Mouse (Mus musculus) erythroblast, embryonic 14.5 days (primary cell): ENCODE measurements around the gene Lrba.
A peak's percentile ranks its signal among the peaks of the same experiment; 100 is the strongest.

Experiments used
- GATA1 ChIP-seq: IDR thresholded peaks from 2 replicates; pipeline ENCODE4 v1.6.1; 2012; ENCODE audit warnings: low read length, inconsistent platforms, mixed read lengths
- TAL1 ChIP-seq: IDR thresholded peaks from 3 replicates; pipeline ENCODE4 v1.6.1; 2012; ENCODE audit warnings: low read length, inconsistent platforms, mixed read lengths

DNA sequence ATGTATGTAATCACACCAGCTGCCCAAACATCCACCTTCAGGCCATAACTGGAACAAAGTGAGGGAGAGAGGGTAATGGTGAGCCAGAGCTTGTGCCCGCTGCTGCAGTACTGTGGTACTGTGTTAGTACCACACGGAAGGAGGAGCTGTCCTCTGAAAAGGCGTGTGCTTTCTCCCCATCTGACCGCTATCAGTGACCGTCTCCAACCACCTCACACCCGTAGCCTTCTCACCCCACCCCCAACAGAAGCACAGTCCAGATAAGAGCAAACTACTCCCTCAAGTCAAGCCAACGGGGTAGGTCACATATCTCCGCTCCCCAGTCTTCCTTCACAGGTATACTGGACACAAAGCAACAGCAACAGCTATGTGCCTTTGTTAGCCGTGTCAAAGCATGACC is 574.6 kb downstream of the Lrba start:
- TF ChIP-seq GATA1, result peak; percentile 98
- peak; percentile 95 for TF ChIP-seq TAL1
